Mouse (Mus musculus): ENCODE results near the gene Numbl. TPM values are rescaled to one million over a fixed set of nuclear protein-coding genes. Genes with fewer than 3 reads are reported as not detected.

Numbl gene
- total and polyA plus RNA-seq, 3 experiments = 0.81 to 2.9 (median 2.3) TPM

DNA sequence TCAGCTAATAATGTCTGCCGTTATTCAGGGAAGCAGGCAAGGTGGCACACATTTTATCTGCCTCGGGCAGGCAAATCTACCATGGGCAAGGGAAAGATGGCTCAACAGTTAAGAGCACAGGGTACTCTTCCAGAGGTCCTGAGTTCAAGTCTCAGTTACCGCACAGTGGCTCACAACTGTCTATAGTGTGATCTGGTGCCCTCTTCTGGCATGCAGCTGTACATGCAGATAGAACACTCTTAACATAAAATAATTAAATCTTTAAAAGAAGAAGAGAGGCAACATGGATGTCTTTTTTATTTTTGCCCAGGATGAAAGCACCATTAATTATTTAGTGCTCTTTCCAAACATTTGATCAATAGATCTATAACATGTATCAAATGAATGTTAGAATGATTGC is 19.0 kb downstream of the Numbl start:
- H3K4me3 ChIP-seq (replicated peaks in 1 of 3; ENCODE audit: low read depth in 2 of 3, low read length in 2 of 3, poor library complexity in 1 of 3) = no peak overlapping the region
- no peak overlapping the region for H3K4me2 ChIP-seq (ENCODE audit: insufficient read depth, low read depth, poor library complexity, severe bottlenecking)
- in situ Hi-C loops (cut with MboI; ENCODE audit: low pct_ligation_motif_present, low pct_unique_long_range_greater_than_20kb, low sequenced_read_pairs) (no loop called here), dilution Hi-C loops (cut with MboI; ENCODE audit: extremely low pct_ligation_motif_present, extremely low pct_unique_long_range_greater_than_20kb, low sequenced_read_pairs) (no loop called here)
- H3K4me1 ChIP-seq (ENCODE audit: control insufficient read depth in 1 of 2, insufficient read depth in 2 of 2) = peaks cover 0 to 9% of the 10 kb centered on the region in 2 experiments; a peak in 1 of 4 replicates
- DNase-seq (ENCODE audit: extremely low read depth) = no peak
- H3K9me3 ChIP-seq (replicated peaks; ENCODE audit: low read length) = no peaks in the 10 kb centered on the region
- no peaks in the 10 kb centered on the region for H3K27me3 ChIP-seq (replicated peaks)
- no peak for TF ChIP-seq TCF12 (IDR thresholded peaks at IDR 0.05; ENCODE audit: low read depth, low read length)
- TF ChIP-seq RAD21 (IDR thresholded peaks at IDR 0.05; ENCODE audit: low read depth, low read length) = peak; percentile 61
- no peak for TF ChIP-seq MXI1 (IDR thresholded peaks at IDR 0.05; ENCODE audit: low read depth, low read length)
- TF ChIP-seq USF2 (conservative IDR thresholded peaks at IDR 0.05; ENCODE audit: low read depth, low read length) = no peak
- TF ChIP-seq SMC3 (IDR thresholded peaks at IDR 0.05; ENCODE audit: low read depth, low read length) = peak; percentile 52; the same call in 1 of the 2 replicates
- peak; percentile 50 to 70 for TF ChIP-seq CTCF (conservative IDR thresholded peaks at IDR 0.05 in 1 of 2, IDR thresholded peaks at IDR 0.05 in 1 of 2; ENCODE audit: low read depth in 2 of 2, low read length in 2 of 2)
- TF ChIP-seq UBTF (IDR thresholded peaks at IDR 0.05; ENCODE audit: low read depth, low read length) = no peak
- TF ChIP-seq MAX (IDR thresholded peaks at IDR 0.05; ENCODE audit: low read length) = no peak
- no peak for TF ChIP-seq CHD1 (IDR thresholded peaks at IDR 0.05; ENCODE audit: low read depth, low read length)
- TF ChIP-seq HCFC1 (IDR thresholded peaks at IDR 0.05; ENCODE audit: low read depth, low read length) = no peak
- TF ChIP-seq GABPA (IDR thresholded peaks at IDR 0.05; ENCODE audit: insufficient replicate concordance, low read depth, low read length) = no peak
- no peak for TF ChIP-seq POLR2AphosphoS2 (IDR thresholded peaks at IDR 0.05; ENCODE audit: low read depth, low read length)
- TF ChIP-seq ELF1 (IDR thresholded peaks at IDR 0.05; ENCODE audit: low read depth, low read length) = no peak
- no peak for TF ChIP-seq JUN (IDR thresholded peaks at IDR 0.05; ENCODE audit: insufficient read depth, low read depth, low read length)
- TF ChIP-seq ZKSCAN1 (IDR thresholded peaks at IDR 0.05; ENCODE audit: borderline replicate concordance, low read depth, low read length) = no peak
- TF ChIP-seq TBP (conservative IDR thresholded peaks at IDR 0.05; ENCODE audit: low read depth, low read length) = no peak
- TF ChIP-seq MEF2A (IDR thresholded peaks at IDR 0.05; ENCODE audit: borderline replicate concordance, low read depth, low read length) = no peak
- TF ChIP-seq ZMIZ1 (IDR thresholded peaks at IDR 0.05; ENCODE audit: low read depth, low read length) = no peak
- no peak for TF ChIP-seq MAZ (IDR thresholded peaks at IDR 0.05; ENCODE audit: low read depth, low read length)
- TF ChIP-seq EP300 (IDR thresholded peaks at IDR 0.05; ENCODE audit: low read length) = no peak
- H3K79me2 ChIP-seq (replicated peaks; ENCODE audit: control insufficient read depth, extremely low read depth, insufficient read depth, poor library complexity, severe bottlenecking) = no peaks in the 10 kb centered on the region
- H3K27ac ChIP-seq (ENCODE audit: insufficient read depth, low read depth) = no peak overlapping the region
- H3K9ac ChIP-seq (ENCODE audit: insufficient read depth, low read depth) = no peak overlapping the region
- peaks cover 5 to 36% of the 10 kb centered on the region in 2 experiments for H3K36me3 ChIP-seq (replicated peaks in 1 of 2; ENCODE audit: control insufficient read depth in 1 of 2, insufficient read depth in 1 of 2, low read length in 1 of 2)

DNA sequence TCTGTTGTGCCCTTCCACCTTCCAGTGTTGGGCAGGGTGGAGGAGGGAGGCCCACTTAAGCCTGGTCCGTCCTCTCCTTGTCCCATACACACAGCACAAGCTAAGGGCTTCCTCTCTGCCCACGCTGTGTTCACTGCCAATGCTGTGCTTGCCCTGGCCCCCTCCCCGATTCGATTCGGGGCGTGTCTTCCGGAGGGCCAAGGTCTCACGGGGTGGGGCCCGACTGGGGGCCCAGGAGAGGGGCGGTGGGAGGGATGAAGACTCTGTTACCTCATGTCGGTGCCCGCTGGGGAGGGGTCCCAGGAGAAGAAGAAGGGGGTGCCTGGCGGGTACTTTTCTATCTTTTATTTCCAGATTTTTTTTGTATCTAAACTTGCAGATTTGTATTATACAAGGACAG is 23.5 kb downstream of the Numbl start:
- H3K36me3 ChIP-seq (replicated peaks in 1 of 2; ENCODE audit: control insufficient read depth in 1 of 2, insufficient read depth in 1 of 2, low read length in 1 of 2) = peaks cover 5 to 26% of the 10 kb centered on the region in 2 experiments
- TF ChIP-seq IRF4 (IDR thresholded peaks at IDR 0.05; ENCODE audit: low read depth, low read length) (no peak), TBP (conservative IDR thresholded peaks at IDR 0.05; ENCODE audit: low read depth, low read length) (no peak), USF2 (conservative IDR thresholded peaks at IDR 0.05; ENCODE audit: low read depth, low read length) (no peak), MAX (IDR thresholded peaks at IDR 0.05; ENCODE audit: low read length) (no peak), TCF12 (IDR thresholded peaks at IDR 0.05; ENCODE audit: low read depth, low read length) (no peak), MYC (IDR thresholded peaks at IDR 0.05; ENCODE audit: low read depth, low read length) (no peak), JUND (conservative IDR thresholded peaks at IDR 0.05; ENCODE audit: low read depth, low read length) (no peak), CTCF (conservative IDR thresholded peaks at IDR 0.05 in 1 of 2, IDR thresholded peaks at IDR 0.05 in 1 of 2; ENCODE audit: low read depth in 2 of 2, low read length in 2 of 2) (no peak), ETS1 (conservative IDR thresholded peaks at IDR 0.05; ENCODE audit: low read depth, low read length) (no peak), USF1 (IDR thresholded peaks at IDR 0.05; ENCODE audit: low read depth, low read length) (no peak), HCFC1 (IDR thresholded peaks at IDR 0.05; ENCODE audit: low read depth, low read length) (no peak), SMC3 (IDR thresholded peaks at IDR 0.05; ENCODE audit: low read depth, low read length) (no peak), MAFK (IDR thresholded peaks at IDR 0.05; ENCODE audit: insufficient replicate concordance, low read length) (no peak), ZMIZ1 (IDR thresholded peaks at IDR 0.05; ENCODE audit: low read depth, low read length) (no peak), BHLHE40 (IDR thresholded peaks at IDR 0.05; ENCODE audit: low read depth, low read length) (no peak), POLR2AphosphoS2 (IDR thresholded peaks at IDR 0.05; ENCODE audit: low read depth, low read length) (no peak), MXI1 (IDR thresholded peaks at IDR 0.05; ENCODE audit: low read depth, low read length) (no peak)
- in situ Hi-C loops (cut with MboI; ENCODE audit: low pct_ligation_motif_present, low pct_unique_long_range_greater_than_20kb, low sequenced_read_pairs) (no loop called here), dilution Hi-C loops (cut with MboI; ENCODE audit: extremely low pct_ligation_motif_present, extremely low pct_unique_long_range_greater_than_20kb, low sequenced_read_pairs) (no loop called here)
- no peak overlapping the region for H3K4me3 ChIP-seq (replicated peaks in 1 of 3; ENCODE audit: low read depth in 2 of 3, low read length in 2 of 3, poor library complexity in 1 of 3)
- H3K27me3 ChIP-seq (replicated peaks) = no peaks in the 10 kb centered on the region
- no peak overlapping the region for H3K4me2 ChIP-seq (ENCODE audit: insufficient read depth, low read depth, poor library complexity, severe bottlenecking)
- H3K27ac ChIP-seq (ENCODE audit: insufficient read depth, low read depth) = no peak overlapping the region
- 0 out of 4 replicates have a peak, but pooled peaks cover 0 to 2% of the 10 kb centered on the region in 2 experiments for H3K4me1 ChIP-seq (ENCODE audit: control insufficient read depth in 1 of 2, insufficient read depth in 2 of 2)
- DNase-seq (ENCODE audit: extremely low read depth) = no peak
- no peaks in the 10 kb centered on the region for H3K79me2 ChIP-seq (replicated peaks; ENCODE audit: control insufficient read depth, extremely low read depth, insufficient read depth, poor library complexity, severe bottlenecking)
- H3K9ac ChIP-seq (ENCODE audit: insufficient read depth, low read depth) = no peak overlapping the region
- no peaks in the 10 kb centered on the region for H3K9me3 ChIP-seq (replicated peaks; ENCODE audit: low read length)
